Mouse (Mus musculus): ENCODE results near the gene Clcn7. TPM values are rescaled to one million over a fixed set of nuclear protein-coding genes. Genes with fewer than 3 reads are reported as not detected.

The Clcn7 gene
- total RNA-seq, 4 experiments from 2014 or later = 25.7 to 28.2 (median 27.1) TPM

DNA sequence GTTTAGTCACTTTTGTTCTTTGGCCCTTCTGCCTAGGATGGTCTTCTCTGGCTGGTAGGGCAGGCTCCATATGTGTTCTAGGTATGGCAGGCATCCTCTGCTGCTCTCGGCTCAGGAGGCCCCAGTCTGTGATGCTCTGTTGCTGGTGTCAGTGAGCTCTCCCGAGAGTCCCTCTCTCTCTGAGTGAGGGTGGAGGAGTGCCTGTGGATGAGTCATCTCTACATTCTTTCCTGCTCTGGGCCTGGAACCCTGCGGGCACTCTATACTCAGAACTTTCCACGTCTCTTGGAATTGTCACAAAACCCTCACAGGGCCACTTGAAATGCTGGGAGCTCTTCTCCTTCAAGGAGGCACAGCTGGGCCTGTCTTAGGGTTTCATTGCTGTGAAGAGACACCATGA is 78.5 kb downstream of the Clcn7 start:
- DNase-seq (ENCODE audit: low spot score) = no peak

Other genes with a start within 250 kb of the Clcn7 start
- gene Nubp2, start 247.0 kb upstream of the Clcn7 start, total RNA-seq (2022) = 10 to 100 TPM; 17.2 to 20.1 (median 19.2) TPM
- gene Spsb3, start 246.7 kb upstream of the Clcn7 start, total RNA-seq (2022) = 10 to 100 TPM; 25.8 to 29.3 (median 27.7) TPM
- gene Eme2, start 238.3 kb upstream of the Clcn7 start, total RNA-seq (2022) = 10 to 100 TPM; 19.4 to 23.5 (median 21.1) TPM
- 100 to 1,000 TPM in 2 of 4 experiments, 10 to 100 TPM in 2; 88.8 to 125 (median 109) TPM for gene Mrps34, start 238.3 kb upstream of the Clcn7 start, total RNA-seq (2022)
- gene Nme3, start 236.9 kb upstream of the Clcn7 start, total RNA-seq (2022) = 10 to 100 TPM; 29.0 to 31.4 (median 29.5) TPM
- 10 to 100 TPM; 55.0 to 69.0 (median 62.5) TPM for gene Mapk8ip3, start 196.4 kb upstream of the Clcn7 start, total RNA-seq (2022)
- 10 to 100 TPM in 2 of 4 experiments, 1 to 10 TPM in 2; 6.4 to 12.8 (median 9.6) TPM for gene Jpt2, start 172.7 kb upstream of the Clcn7 start, total RNA-seq (2022)
- 10 to 100 TPM in 1 of 4 experiments, 1 to 10 TPM in 3; 9.4 to 11.3 (median 9.6) TPM for gene Cramp1l, start 117.6 kb upstream of the Clcn7 start, total RNA-seq (2022)
- gene Ift140, start 117.3 kb upstream of the Clcn7 start, total RNA-seq (2022) = 1 to 10 TPM; 3.5 to 6.3 (median 4.5) TPM
- gene Tmem204, start 49.8 kb upstream of the Clcn7 start, total RNA-seq (2022) = 10 to 100 TPM; 29.7 to 45.6 (median 39.3) TPM
- gene Telo2, start 17.4 kb upstream of the Clcn7 start, total RNA-seq (2022) = 10 to 100 TPM; 10.8 to 15.7 (median 13.5) TPM
- gene Ptx4, start 12.6 kb upstream of the Clcn7 start, total RNA-seq (2022) = 1 to 10 TPM; 3.4 to 7.7 (median 4.5) TPM
- not detected for gene Ccdc154, start 29.1 kb downstream of the Clcn7 start, total RNA-seq (2022)
- not detected for gene Gm38655, start 42.1 kb downstream of the Clcn7 start, total RNA-seq (2022)
- 10 to 100 TPM; 21.6 to 25.9 (median 22.5) TPM for gene BC003965, start 51.2 kb downstream of the Clcn7 start, total RNA-seq (2022)
- gene Unkl, start 55.0 kb downstream of the Clcn7 start, total RNA-seq (2022) = 10 to 100 TPM in 1 of 4 experiments, 1 to 10 TPM in 3; 7.0 to 11.2 (median 7.9) TPM
- 10 to 100 TPM; 11.6 to 17.1 (median 14.5) TPM for gene Gnptg, start 106.7 kb downstream of the Clcn7 start, total RNA-seq (2022)
- 10 to 100 TPM in 1 of 4 experiments, 1 to 10 TPM in 3; 6.2 to 10.5 (median 8.2) TPM for gene Tsr3, start 106.8 kb downstream of the Clcn7 start, total RNA-seq (2022)
- 1 to 10 TPM in 1 of 4 experiments, under 1 TPM in 3; 0.52 to 1.5 (median 0.73) TPM for gene Baiap3, start 123.0 kb downstream of the Clcn7 start, total RNA-seq (2022)
- 10 to 100 TPM; 86.5 to 98.1 (median 89.4) TPM for gene Ube2i, start 141.2 kb downstream of the Clcn7 start, total RNA-seq (2022)
- gene Prss34, start 165.0 kb downstream of the Clcn7 start, total RNA-seq (2022) = under 1 TPM in 1 of 4 experiments, not detected in 3; 0.23 TPM
- not detected for gene Prss28, start 175.3 kb downstream of the Clcn7 start, total RNA-seq (2022)
- not detected for gene Prss29, start 185.3 kb downstream of the Clcn7 start, total RNA-seq (2022)
- under 1 TPM; 0.22 to 0.55 (median 0.39) TPM for gene Tpsab1, start 212.2 kb downstream of the Clcn7 start, total RNA-seq (2022)
- 1 to 10 TPM in 1 of 4 experiments, under 1 TPM in 3; 0.24 to 1.4 (median 0.72) TPM for gene Tpsb2, start 232.9 kb downstream of the Clcn7 start, total RNA-seq (2022)
- not detected for gene Tpsg1, start 235.9 kb downstream of the Clcn7 start, total RNA-seq (2022)

Data from heart, adult 8-10 months (tissue).